Mouse (Mus musculus): ENCODE measurements around the gene Sec14l5. TPM values are rescaled to one million over a fixed set of nuclear protein-coding genes. Genes with fewer than 3 reads are reported as not detected.

Sec14l5 gene
- polyA plus RNA-seq, 1 experiment: 0.05 TPM

DNA sequence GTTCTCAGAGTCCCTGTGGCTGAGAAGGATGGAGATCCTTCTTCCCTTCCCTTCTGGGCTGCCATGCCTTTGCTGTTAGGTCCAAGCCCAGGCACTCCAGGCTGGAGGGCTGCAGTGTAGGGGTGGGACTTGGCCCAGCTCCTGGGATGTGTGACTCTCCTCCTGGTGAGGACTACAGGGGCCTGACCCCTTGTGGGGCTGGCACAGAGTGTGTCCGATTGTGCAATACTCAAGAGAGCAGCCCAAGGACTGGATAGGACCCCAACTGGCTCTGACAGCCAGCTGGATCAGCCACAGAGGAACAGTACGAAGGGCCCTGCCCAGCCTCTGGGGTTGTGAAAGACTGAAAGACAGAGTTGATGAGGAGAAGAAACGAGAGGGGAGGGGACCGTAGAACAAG, 16.1 kb upstream of the Sec14l5 start:
- TF ChIP-seq POLR2A (IDR thresholded peaks at IDR 0.05; ENCODE audit: insufficient read length, low read depth) (no peak), CEBPB (IDR thresholded peaks at IDR 0.05; ENCODE audit: insufficient read depth, poor library complexity, severe bottlenecking) (peak; percentile 89), POLR2AphosphoS2 (IDR thresholded peaks at IDR 0.05; ENCODE audit: insufficient read length, low read depth) (no peak), TCF12 (IDR thresholded peaks at IDR 0.05; ENCODE audit: insufficient read depth, poor library complexity, severe bottlenecking) (no peak)
- Histone ChIP-seq H3ac (ENCODE audit: control insufficient read depth, insufficient read length) (no peak overlapping the region), H3K36me3 (ENCODE audit: control insufficient read depth, insufficient read depth) (no peaks in the 10 kb centered on the region), H3K27me3 (ENCODE audit: control insufficient read depth, insufficient read depth, insufficient read length) (peaks cover 64% of the 10 kb centered on the region), H3K79me2 (ENCODE audit: control insufficient read depth, insufficient read depth) (no peaks in the 10 kb centered on the region), H3K4me2 (ENCODE audit: low read depth) (peak overlapping the region; percentile 1), H3K4me3 (no peak overlapping the region)

DNA sequence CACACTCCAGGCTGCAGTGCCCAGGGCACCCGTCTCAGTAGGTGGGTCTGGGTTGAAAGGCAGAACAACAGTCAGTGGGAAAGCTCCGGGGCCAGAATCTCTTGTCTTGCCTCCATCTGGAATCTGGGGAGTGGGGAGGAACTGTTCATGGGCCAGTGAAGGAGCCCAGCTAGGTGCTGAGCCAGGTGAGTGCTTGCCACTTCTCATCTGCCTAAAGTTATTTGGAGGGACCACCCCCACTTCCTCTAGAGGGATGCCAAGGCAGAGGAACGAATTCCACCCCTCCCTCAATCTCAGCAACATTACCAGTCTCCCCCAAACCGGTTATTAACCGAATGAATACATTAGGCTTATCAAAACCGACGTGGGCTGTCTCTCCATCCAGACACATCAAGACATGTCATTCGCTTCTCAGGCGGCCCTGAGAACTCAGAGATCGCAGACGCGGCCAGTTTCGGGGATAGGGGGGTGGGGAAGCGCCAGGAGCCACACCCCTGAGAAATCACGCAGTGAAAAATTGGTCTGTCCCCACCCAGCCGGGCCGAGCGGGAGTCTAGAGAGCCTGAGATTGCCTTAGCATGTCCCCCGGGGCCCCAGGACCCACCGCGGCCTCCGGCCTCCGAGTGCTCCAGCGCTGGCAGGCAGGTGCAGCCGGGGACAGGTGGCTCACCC, 15.5 kb upstream of the Sec14l5 start:
- Histone ChIP-seq H3K27me3 (ENCODE audit: control insufficient read depth, insufficient read depth, insufficient read length) (peaks cover 58% of the 10 kb centered on the region), H3ac (ENCODE audit: control insufficient read depth, insufficient read length) (no peak overlapping the region), H3K4me3 (no peak overlapping the region), H3K4me2 (ENCODE audit: low read depth) (peak overlapping the region; percentile 1), H3K36me3 (ENCODE audit: control insufficient read depth, insufficient read depth) (no peaks in the 10 kb centered on the region), H3K79me2 (ENCODE audit: control insufficient read depth, insufficient read depth) (no peaks in the 10 kb centered on the region)
- TF ChIP-seq POLR2A (IDR thresholded peaks at IDR 0.05; ENCODE audit: insufficient read length, low read depth) (no peak), REST (IDR thresholded peaks at IDR 0.05; ENCODE audit: insufficient read depth, insufficient read length) (no peak), E2F4 (IDR thresholded peaks at IDR 0.05; ENCODE audit: insufficient read depth) (no peak), TCF3 (IDR thresholded peaks at IDR 0.05; ENCODE audit: insufficient read length, low read depth) (no peak), MAX (IDR thresholded peaks at IDR 0.05; ENCODE audit: low read depth) (no peak), USF1 (IDR thresholded peaks at IDR 0.05; ENCODE audit: low read depth) (no peak), MYOG (IDR thresholded peaks at IDR 0.05; ENCODE audit: control insufficient read depth in 1 of 3, insufficient read depth in 1 of 3, insufficient read length in 2 of 3, low read depth in 2 of 3) (no peak), CEBPB (IDR thresholded peaks at IDR 0.05; ENCODE audit: insufficient read depth, poor library complexity, severe bottlenecking) (no peak), SRF (IDR thresholded peaks at IDR 0.05; ENCODE audit: control insufficient read depth, insufficient read length, low read depth) (no peak), MYOD1 (IDR thresholded peaks at IDR 0.05; ENCODE audit: control insufficient read depth in 1 of 3, insufficient read length in 2 of 3, low read depth in 2 of 3) (no peak), POLR2AphosphoS2 (IDR thresholded peaks at IDR 0.05; ENCODE audit: insufficient read length, low read depth) (no peak), TCF12 (IDR thresholded peaks at IDR 0.05; ENCODE audit: insufficient read depth, poor library complexity, severe bottlenecking) (no peak)

DNA sequence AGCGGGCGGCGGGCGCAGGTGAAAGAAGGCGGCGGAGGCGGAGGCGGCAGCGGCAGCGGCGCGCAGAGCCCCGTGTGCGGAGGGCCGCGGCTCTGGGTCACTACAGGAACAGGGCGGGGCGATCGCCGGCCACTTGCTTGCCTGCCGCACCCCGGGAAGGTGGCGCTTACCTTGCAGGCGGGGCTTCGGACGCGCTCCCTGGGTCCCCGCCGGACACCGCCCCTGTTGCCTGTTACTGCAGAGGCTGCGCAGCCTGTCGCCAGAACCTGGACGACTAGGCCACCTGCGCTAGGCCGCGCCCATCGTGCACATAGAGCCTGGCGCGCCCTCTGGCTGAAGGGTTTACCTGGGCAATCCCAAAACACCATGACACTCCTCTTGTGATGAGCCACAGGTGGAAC, 14.5 kb upstream of the Sec14l5 start, which contains the start of gene Ppl:
Gene Ppl, minus strand, starts transcription at position 21 of the 401 bp plus-strand sequence.
- Histone ChIP-seq H3K79me2 (ENCODE audit: control insufficient read depth, insufficient read depth) (no peaks in the 10 kb centered on the region), H3K4me2 (ENCODE audit: low read depth) (no peak within 1 kb of the TSS), H3K4me3 (no peak within 1 kb of the TSS), H3K36me3 (ENCODE audit: control insufficient read depth, insufficient read depth) (no peaks in the 10 kb centered on the region), H3K27me3 (ENCODE audit: control insufficient read depth, insufficient read depth, insufficient read length) (peaks cover 48% of the 10 kb centered on the region), H3ac (ENCODE audit: control insufficient read depth, insufficient read length) (no peak within 1 kb of the TSS)
- TF ChIP-seq POLR2A (IDR thresholded peaks at IDR 0.05; ENCODE audit: insufficient read length, low read depth) (no peak), E2F4 (IDR thresholded peaks at IDR 0.05; ENCODE audit: insufficient read depth) (no peak), MYOG (IDR thresholded peaks at IDR 0.05; ENCODE audit: control insufficient read depth in 1 of 3, insufficient read depth in 1 of 3, insufficient read length in 2 of 3, low read depth in 2 of 3) (no peak), TCF12 (IDR thresholded peaks at IDR 0.05; ENCODE audit: insufficient read depth, poor library complexity, severe bottlenecking) (no peak), USF1 (IDR thresholded peaks at IDR 0.05; ENCODE audit: low read depth) (no peak), MAX (IDR thresholded peaks at IDR 0.05; ENCODE audit: low read depth) (no peak)

DNA sequence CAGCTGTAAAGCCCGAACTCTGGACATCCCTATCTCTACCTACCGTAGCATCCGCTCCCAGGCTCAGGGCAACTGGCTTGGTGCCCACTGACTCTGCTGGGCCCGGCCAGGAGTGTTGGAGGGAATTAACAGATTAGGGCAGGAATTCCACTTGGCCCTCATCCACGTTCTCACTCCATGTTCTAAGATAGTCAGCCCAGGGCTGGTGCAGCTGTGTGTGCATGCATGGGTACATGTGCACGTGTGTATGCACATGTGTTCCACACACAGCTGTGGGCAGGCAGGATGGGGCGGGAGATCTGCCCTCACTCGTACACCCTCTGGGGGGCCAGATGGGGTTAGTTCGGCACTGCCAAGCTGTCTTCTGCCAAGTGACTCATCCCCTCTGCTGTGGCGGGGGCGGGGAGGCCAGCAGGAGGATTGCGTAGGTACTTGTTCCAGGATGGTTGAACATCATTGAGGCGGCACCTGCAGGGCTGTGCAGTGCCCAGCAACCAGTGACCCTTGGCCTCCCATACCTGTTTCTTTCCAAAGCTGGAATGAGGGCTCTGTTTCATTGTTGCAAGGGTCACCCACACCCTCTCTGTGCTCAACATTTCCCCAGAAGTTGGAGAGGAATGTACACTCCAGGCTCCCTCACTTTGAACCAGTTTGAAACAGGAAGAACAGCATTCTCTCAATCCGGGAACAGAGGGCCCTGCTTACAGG, 12.1 kb upstream of the Sec14l5 start:
- no peaks in the 10 kb centered on the region for H3K36me3 ChIP-seq (ENCODE audit: control insufficient read depth, insufficient read depth)
- no peak overlapping the region for H3K4me3 ChIP-seq
- no peak overlapping the region for H3ac ChIP-seq (ENCODE audit: control insufficient read depth, insufficient read length)
- TF ChIP-seq MYOG (IDR thresholded peaks at IDR 0.05; ENCODE audit: control insufficient read depth in 1 of 3, insufficient read depth in 1 of 3, insufficient read length in 2 of 3, low read depth in 2 of 3): peak in 2 of 3 experiments; percentile 89
- TF ChIP-seq MYOD1 (IDR thresholded peaks at IDR 0.05; ENCODE audit: control insufficient read depth in 1 of 3, insufficient read length in 2 of 3, low read depth in 2 of 3): peak in 2 of 3 experiments; percentile 88 to 91
- TF ChIP-seq TCF3 (IDR thresholded peaks at IDR 0.05; ENCODE audit: insufficient read length, low read depth): peak; percentile 87
- TF ChIP-seq E2F4 (IDR thresholded peaks at IDR 0.05; ENCODE audit: insufficient read depth): no peak
- no peak for TF ChIP-seq SRF (IDR thresholded peaks at IDR 0.05; ENCODE audit: control insufficient read depth, insufficient read length, low read depth)
- TF ChIP-seq CEBPB (IDR thresholded peaks at IDR 0.05; ENCODE audit: insufficient read depth, poor library complexity, severe bottlenecking): no peak
- H3K27me3 ChIP-seq (ENCODE audit: control insufficient read depth, insufficient read depth, insufficient read length): peaks cover 29% of the 10 kb centered on the region
- H3K4me2 ChIP-seq (ENCODE audit: low read depth): peak overlapping the region; percentile 61
- no peaks in the 10 kb centered on the region for H3K79me2 ChIP-seq (ENCODE audit: control insufficient read depth, insufficient read depth)

Data from myocyte (in vitro differentiated cells).